ENCODE assay signal across 41 mouse cellular contexts in genomic region chr2:127301883-127302282, GRCm38 (mm10). TPM values are rescaled to one million over a fixed set of nuclear protein-coding genes. Genes with fewer than 3 reads are reported as not detected.
DNase-seq lines count a peak whose midpoint lies in the region; ATAC-seq and TF ChIP-seq lines count a peak whose summit lies in the region.
"Had no signal": no experiment of that assay in that cellular context is flagged by ENCODE, and none has a peak within 500 bp of the region (broad histone marks: within the 10 kb centered on the region; RNA-seq: fewer than 3 reads in every experiment).

No protein-coding gene starts in this region.

- H3K4me3 ChIP-seq in heart, adult 2 months, result no peak overlapping the region
- H3K4me3 ChIP-seq in MEL (ENCODE audit: control insufficient read depth in 1 of 2, insufficient read depth in 1 of 2, low read depth in 2 of 2, low read length in 2 of 2), result no peak overlapping the region
- H3K4me3 ChIP-seq: embryonic facial prominence, embryonic 13.5 days; erythroblast, embryonic 14.5 days; gastrocnemius, adult 2 months; kidney, embryonic 15.5 days; lung, embryonic 15.5 days; megakaryocyte, embryonic 14.5 days; neural tube, embryonic 12.5 days had no signal

- TF ChIP-seq EP300 in heart, adult 2 months (IDR thresholded peaks at IDR 0.05; ENCODE audit: insufficient read depth, low read depth, low read length), result no peak
- no peak for TF ChIP-seq EP300 in MEL (IDR thresholded peaks at IDR 0.05; ENCODE audit: low read depth in 1 of 2, low read length in 2 of 2)

- H3K27me3 ChIP-seq in heart, adult 2 months (ENCODE audit: control insufficient read depth, insufficient read depth, low read length), result no peaks in the 10 kb centered on the region
- no peaks in the 10 kb centered on the region for H3K27me3 ChIP-seq in MEL (ENCODE audit: control insufficient read depth in 1 of 2, insufficient read depth in 2 of 2, low read length in 2 of 2)
- H3K27me3 ChIP-seq: CH12.LX; embryonic facial prominence, embryonic 13.5 days; kidney, embryonic 15.5 days; lung, embryonic 15.5 days; megakaryocyte, embryonic 14.5 days; neural tube, embryonic 12.5 days; Patski had no signal

- DNase-seq in heart, adult 11 months, result peak; percentile 19
- DNase-seq in heart, adult 2 months, result no peak
- DNase-seq in MEL (ENCODE audit: low read depth, low spot score), result peak; percentile 28
- no peak for DNase-seq in adrenal gland, postnatal 4 days (ENCODE audit: low spot score in 2 of 2)
- no peak for DNase-seq in layer of hippocampus, adult 18-20 months (ENCODE audit: low spot score in 2 of 2)
- DNase-seq in heart, postnatal 25 days (ENCODE audit: low spot score), result no peak
- DNase-seq: adrenal gland, postnatal 14 days; cerebellum, adult 11-12 months; cerebellum, adult 9-11 months; gastrocnemius, adult 2 months; gastrocnemius, postnatal 36 days; heart, postnatal 14 days; kidney, adult 11 months; kidney, postnatal 4 days; layer of hippocampus, postnatal 36 days; liver; midbrain, embryonic 14.5 days; right cerebral cortex, postnatal 4 days; thymus, adult 18-20 months; thymus, postnatal 4 days had no signal

- no peak for TF ChIP-seq POLR2A in heart, adult 2 months (IDR thresholded peaks at IDR 0.05; ENCODE audit: insufficient read depth, low read depth, low read length)
- TF ChIP-seq POLR2A in MEL (IDR thresholded peaks at IDR 0.05; ENCODE audit: control insufficient read depth in 1 of 2, insufficient read depth in 1 of 2, low read depth in 1 of 2, low read length in 2 of 2, poor library complexity in 1 of 2), result no peak

- no peak overlapping the region for H3K9ac ChIP-seq in heart, adult 2 months (ENCODE audit: low read depth, low read length)
- H3K9ac ChIP-seq in MEL (ENCODE audit: control insufficient read depth, low read depth, low read length, poor library complexity, severe bottlenecking), result no peak overlapping the region
- H3K9ac ChIP-seq: embryonic facial prominence, embryonic 13.5 days; hindbrain, embryonic 14.5 days; kidney, embryonic 15.5 days; lung, embryonic 15.5 days; neural tube, embryonic 12.5 days had no signal

- no peaks in the 10 kb centered on the region for H3K79me2 ChIP-seq in heart, adult 2 months (replicated peaks; ENCODE audit: control insufficient read depth, insufficient read depth, low read length)
- H3K79me2 ChIP-seq in MEL (ENCODE audit: control insufficient read depth, insufficient read depth, low read length, poor library complexity), result no peaks in the 10 kb centered on the region

- ATAC-seq in megakaryocyte, adult 5-6 weeks (ENCODE audit: poor library complexity, severe bottlenecking), result peak; percentile 96
- ATAC-seq in neutrophil, adult 5-6 weeks (ENCODE audit: extremely low read depth, insufficient number of reproducible peaks, low FRiP score, poor library complexity, severe bottlenecking), result peak; percentile 96
- ATAC-seq: forebrain, embryonic 16.5 days; inflammation-experienced regulatory T-cells, adult 6 months; Patski had no signal

- TF ChIP-seq RAD21 in MEL (IDR thresholded peaks at IDR 0.05; ENCODE audit: low read depth, low read length), result no peak

- TF ChIP-seq CTCF in heart, adult 2 months (IDR thresholded peaks at IDR 0.05), result no peak
- no peak for TF ChIP-seq CTCF in MEL (IDR thresholded peaks at IDR 0.05 in 2 of 3, conservative IDR thresholded peaks at IDR 0.05 in 1 of 3; ENCODE audit: control insufficient read depth in 1 of 3, insufficient read depth in 1 of 3, low read depth in 2 of 3, low read length in 3 of 3, poor library complexity in 1 of 3, severe bottlenecking in 1 of 3)

- no peaks in the 10 kb centered on the region for H3K4me1 ChIP-seq in heart, adult 2 months (ENCODE audit: control insufficient read depth, insufficient read depth, low read length)
- no peaks in the 10 kb centered on the region for H3K4me1 ChIP-seq in MEL (ENCODE audit: control insufficient read depth in 1 of 2, insufficient read depth in 2 of 2, low read length in 2 of 2)
- H3K4me1 ChIP-seq: embryonic facial prominence, embryonic 13.5 days; kidney, embryonic 15.5 days; lung, embryonic 15.5 days; neural tube, embryonic 12.5 days had no signal

- peaks cover 7% of the 10 kb centered on the region for H3K36me3 ChIP-seq in heart, adult 2 months (ENCODE audit: control insufficient read depth, insufficient read depth, low read length)
- peaks cover 0 to 13% of the 10 kb centered on the region in 2 experiments; a peak in 2 of 4 replicates for H3K36me3 ChIP-seq in MEL (ENCODE audit: control insufficient read depth in 1 of 2, insufficient read depth in 2 of 2, low read length in 2 of 2)

- no peaks in the 10 kb centered on the region for H3K9me3 ChIP-seq in MEL (replicated peaks; ENCODE audit: insufficient read depth, low read length)
- H3K9me3 ChIP-seq: embryonic facial prominence, embryonic 13.5 days; G1E; kidney, embryonic 15.5 days; lung, embryonic 15.5 days; neural tube, embryonic 12.5 days had no signal

- H3K27ac ChIP-seq in heart, adult 2 months, result no peak overlapping the region
- no peak overlapping the region for H3K27ac ChIP-seq in MEL (ENCODE audit: control insufficient read depth, low read depth, low read length)
- H3K27ac ChIP-seq: embryonic facial prominence, embryonic 13.5 days; gastrocnemius, adult 2 months; hindbrain, embryonic 14.5 days; kidney, embryonic 15.5 days; lung, embryonic 15.5 days; neural tube, embryonic 12.5 days; stomach, postnatal 0 days had no signal

- intact Hi-C loops in heart, adult 2 months (cut with DNase I), result no loop called here
- intact Hi-C loops in heart, postnatal 25 days (cut with DNase I), result no loop called here

- 91% methylated on average over 3 of the region's 3 CpGs for WGBS in heart, adult 2 months

TF ChIP-seq in MEL, 35 proteins besides CTCF, POLR2A, EP300 and RAD21 (continues in another document):
- TF ChIP-seq MAZ (IDR thresholded peaks at IDR 0.05; ENCODE audit: low read depth, low read length) (no peak), NRF1 (IDR thresholded peaks at IDR 0.05; ENCODE audit: insufficient read depth, low read depth, low read length, poor library complexity, severe bottlenecking) (no peak), SIN3A (IDR thresholded peaks at IDR 0.05; ENCODE audit: low read length) (no peak), UBTF (IDR thresholded peaks at IDR 0.05; ENCODE audit: borderline replicate concordance, insufficient read depth, low read depth, low read length) (no peak)

RNA-seq across cellular contexts. Expression of gene Stard7, which starts 31.9 kb away (rescaled TPM):
- 100 to 1,000 TPM; 150 to 165 TPM for total RNA-seq in heart, adult 2 months (2021)
- polyA plus RNA-seq in heart, adult 2 months (2012; rRNA removed), result 64.0 and 151 TPM in 2 replicates
- total RNA-seq in MEL (2012; rRNA removed), result 87.9 and 88.0 TPM in 2 replicates
- 100 to 1,000 TPM in 1 of 2 experiments, 10 to 100 TPM in 1; 87.7 to 134 TPM for polyA plus RNA-seq in MEL (2012; ENCODE audit: insufficient read depth in 1 of 2, insufficient read length in 2 of 2, low read depth in 1 of 2, low replicate concordance in 2 of 2, missing spikeins in 1 of 2)
- total RNA-seq in megakaryocyte, adult 5-6 weeks (2015), result 38.5 and 42.0 TPM in 2 replicates
- 65.1 and 87.4 TPM in 2 replicates for total RNA-seq in megakaryocyte, adult 5-6 weeks (2017)
- total RNA-seq in neutrophil, adult 5-6 weeks (2017), result 110 and 111 TPM in 2 replicates
- total RNA-seq in adrenal gland, postnatal 4 days (2021), result 100 to 1,000 TPM; 145 to 149 TPM
- total RNA-seq in layer of hippocampus, adult 18-20 months (2021), result 100 to 1,000 TPM in 1 of 2 experiments, 10 to 100 TPM in 1; 99.8 to 104 TPM
- total RNA-seq in heart, postnatal 25 days (2021), result 100 to 1,000 TPM; 152 to 167 TPM

RNA-seq across cellular contexts. Expression of gene Dusp2, which starts 34.1 kb away (rescaled TPM):
- under 1 TPM; 0.44 to 0.45 TPM for total RNA-seq in heart, adult 2 months (2021)
- polyA plus RNA-seq in heart, adult 2 months (2012; rRNA removed), result 0.97 and 1.1 TPM in 2 replicates
- total RNA-seq in MEL (2012; rRNA removed), result 6.5 and 10.4 TPM in 2 replicates
- polyA plus RNA-seq in MEL (2012; ENCODE audit: insufficient read depth in 1 of 2, insufficient read length in 2 of 2, low read depth in 1 of 2, low replicate concordance in 2 of 2, missing spikeins in 1 of 2), result 10 to 100 TPM in 1 of 2 experiments, not detected in 1; 11.6 TPM
- total RNA-seq in megakaryocyte, adult 5-6 weeks (2015), result 8.6 and 10.9 TPM in 2 replicates
- 10.1 and 10.9 TPM in 2 replicates for total RNA-seq in megakaryocyte, adult 5-6 weeks (2017)
- total RNA-seq in neutrophil, adult 5-6 weeks (2017), result 175 and 211 TPM in 2 replicates
- 1 to 10 TPM; 2.5 to 2.7 TPM for total RNA-seq in adrenal gland, postnatal 4 days (2021)
- total RNA-seq in layer of hippocampus, adult 18-20 months (2021), result 1 to 10 TPM in 1 of 2 experiments, under 1 TPM in 1; 0.91 to 1.4 TPM
- under 1 TPM; 0.31 to 0.49 TPM for total RNA-seq in heart, postnatal 25 days (2021)
- polyA plus RNA-seq: G1E had no signal

RNA-seq across cellular contexts. Expression of gene Astl, which starts 36.6 kb away (rescaled TPM):
- not detected for total RNA-seq in heart, adult 2 months (2021)
- not detected in 2 replicates for polyA plus RNA-seq in heart, adult 2 months (2012; rRNA removed)
- not detected in 2 replicates for total RNA-seq in MEL (2012; rRNA removed)
- not detected for polyA plus RNA-seq in MEL (2012; ENCODE audit: insufficient read depth in 1 of 2, insufficient read length in 2 of 2, low read depth in 1 of 2, low replicate concordance in 2 of 2, missing spikeins in 1 of 2)
- total RNA-seq in megakaryocyte, adult 5-6 weeks (2015), result 0.18 TPM in 1 of 2 replicates, not detected in the other
- 0.07 TPM in 1 of 2 replicates, not detected in the other for total RNA-seq in megakaryocyte, adult 5-6 weeks (2017)
- total RNA-seq in neutrophil, adult 5-6 weeks (2017), result 1.2 and 1.5 TPM in 2 replicates
- not detected for total RNA-seq in adrenal gland, postnatal 4 days (2021)
- total RNA-seq in layer of hippocampus, adult 18-20 months (2021), result not detected
- not detected for total RNA-seq in heart, postnatal 25 days (2021)
- total RNA-seq: adrenal gland, postnatal 14 days; common myeloid progenitor, adult 5-6 weeks; gastrocnemius, postnatal 36 days; heart, postnatal 14 days; layer of hippocampus, postnatal 36 days; left cerebral cortex, postnatal 10 days had no signal
- polyA plus RNA-seq: erythroblast, embryonic 14.5 days; forebrain, embryonic 11.5 days; forebrain, embryonic 16.5 days; G1E; heart, embryonic 14.5 days; hindbrain, embryonic 14.5 days; kidney, embryonic 15.5 days; limb, embryonic 11.5 days; liver, embryonic 16.5 days; lung, embryonic 15.5 days; midbrain, embryonic 14.5 days; neural tube, embryonic 12.5 days; Patski; stomach, postnatal 0 days had no signal

RNA-seq across cellular contexts. Expression of gene Tmem127, which starts 54.2 kb away (rescaled TPM):
- 10 to 100 TPM; 24.8 to 27.4 TPM for total RNA-seq in heart, adult 2 months (2021)
- polyA plus RNA-seq in heart, adult 2 months (2012; rRNA removed), result 45.6 and 64.8 TPM in 2 replicates
- 8.3 and 10.3 TPM in 2 replicates for total RNA-seq in MEL (2012; rRNA removed)
- polyA plus RNA-seq in MEL (2012; ENCODE audit: insufficient read depth in 1 of 2, insufficient read length in 2 of 2, low read depth in 1 of 2, low replicate concordance in 2 of 2, missing spikeins in 1 of 2), result 10 to 100 TPM in 1 of 2 experiments, not detected in 1; 16.6 TPM
- 23.9 and 24.6 TPM in 2 replicates for total RNA-seq in megakaryocyte, adult 5-6 weeks (2015)
- total RNA-seq in megakaryocyte, adult 5-6 weeks (2017), result 49.8 and 70.7 TPM in 2 replicates
- 83.6 and 100 TPM in 2 replicates for total RNA-seq in neutrophil, adult 5-6 weeks (2017)
- 10 to 100 TPM; 69.4 to 70.0 TPM for total RNA-seq in adrenal gland, postnatal 4 days (2021)
- 10 to 100 TPM; 73.5 to 75.8 TPM for total RNA-seq in layer of hippocampus, adult 18-20 months (2021)
- total RNA-seq in heart, postnatal 25 days (2021), result 10 to 100 TPM; 27.9 to 28.7 TPM

RNA-seq across cellular contexts. Expression of gene Ciao1, which starts 54.3 kb away (rescaled TPM):
- total RNA-seq in heart, adult 2 months (2021), result 10 to 100 TPM; 56.3 to 60.8 TPM
- polyA plus RNA-seq in heart, adult 2 months (2012; rRNA removed), result 59.1 and 74.2 TPM in 2 replicates
- total RNA-seq in MEL (2012; rRNA removed), result 77.8 and 86.3 TPM in 2 replicates
- 10 to 100 TPM in 1 of 2 experiments, not detected in 1; 83.8 TPM for polyA plus RNA-seq in MEL (2012; ENCODE audit: insufficient read depth in 1 of 2, insufficient read length in 2 of 2, low read depth in 1 of 2, low replicate concordance in 2 of 2, missing spikeins in 1 of 2)
- 24.4 and 38.1 TPM in 2 replicates for total RNA-seq in megakaryocyte, adult 5-6 weeks (2015)
- total RNA-seq in megakaryocyte, adult 5-6 weeks (2017), result 18.8 and 25.6 TPM in 2 replicates
- 23.6 and 32.8 TPM in 2 replicates for total RNA-seq in neutrophil, adult 5-6 weeks (2017)
- total RNA-seq in adrenal gland, postnatal 4 days (2021), result 10 to 100 TPM; 96.7 to 98.6 TPM
- total RNA-seq in layer of hippocampus, adult 18-20 months (2021), result 10 to 100 TPM; 72.8 to 81.6 TPM
- total RNA-seq in heart, postnatal 25 days (2021), result 10 to 100 TPM; 61.9 to 62.3 TPM

Comparison
In these comparisons a context has a peak if more than half of its experiments do, and no peak if none do; other contexts are left out.
1. DNase-seq: peak in heart, adult 11 months (single experiment) and MEL (single experiment); none in heart, adult 2 months (0 of 2), adrenal gland, postnatal 4 days (0 of 2), layer of hippocampus, adult 18-20 months (0 of 2) and heart, postnatal 25 days (single experiment).
2. RNA of gene Dusp2, which starts 34.1 kb away (total RNA-seq): 175 to 211 TPM in neutrophil, adult 5-6 weeks; 6.5 to 10.4 TPM in MEL, 8.6 to 10.9 TPM in megakaryocyte, adult 5-6 weeks, 2.5 to 2.7 TPM in adrenal gland, postnatal 4 days, 0.91 to 1.4 TPM in layer of hippocampus, adult 18-20 months, 0.31 to 0.49 TPM in heart, postnatal 25 days and 0.44 to 0.45 TPM in heart, adult 2 months; every median in the first group is over 10 times any median in the second.